Mouse (Mus musculus): ENCODE measurements around the gene Zfp655. TPM values are rescaled to one million over a fixed set of nuclear protein-coding genes. Genes with fewer than 3 reads are reported as not detected.
"Not testable (repeated sequence)": the region's sequence is repeated elsewhere in the genome, so short reads cannot be mapped to it uniquely, and the experiment has no call there.

The Zfp655 gene
- polyA plus RNA-seq, 1 experiment from 2014 or later: 37.4 TPM

DNA sequence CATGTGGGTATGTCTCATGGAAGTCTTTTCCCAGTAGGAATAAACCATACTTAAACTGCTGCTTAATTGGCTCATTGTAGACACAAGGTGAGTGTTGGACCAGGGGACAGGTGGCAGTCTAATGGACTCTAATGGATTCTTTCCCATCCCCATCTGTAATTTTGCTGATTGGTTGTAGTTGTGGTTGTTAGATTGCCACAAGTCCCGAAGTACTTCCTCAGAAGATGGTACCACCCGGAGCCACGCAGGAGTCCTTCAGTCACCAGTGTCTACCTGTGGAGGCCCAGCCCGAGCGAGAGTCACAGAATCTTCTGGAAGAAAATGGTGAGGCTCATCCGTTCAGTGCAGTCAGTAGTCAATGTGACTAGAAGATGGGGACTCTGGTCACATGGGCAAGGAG lies 24.1 kb upstream of the Zfp655 start:
- Histone ChIP-seq H3K4me3 (replicated peaks) (no peak overlapping the region), H3K9me3 (no peaks in the 10 kb centered on the region), H3K4me2 (no peak overlapping the region), H3K4me1 (peaks cover 21% of the 10 kb centered on the region), H3K27ac (no peak overlapping the region), H3K9ac (no peak overlapping the region), H3K36me3 (replicated peaks) (peaks cover 40% of the 10 kb centered on the region), H3K27me3 (no peaks in the 10 kb centered on the region)
- WGBS: 95% methylated on average over 6 of the region's 6 CpGs
- no peak for ATAC-seq (ENCODE audit: low FRiP score)

DNA sequence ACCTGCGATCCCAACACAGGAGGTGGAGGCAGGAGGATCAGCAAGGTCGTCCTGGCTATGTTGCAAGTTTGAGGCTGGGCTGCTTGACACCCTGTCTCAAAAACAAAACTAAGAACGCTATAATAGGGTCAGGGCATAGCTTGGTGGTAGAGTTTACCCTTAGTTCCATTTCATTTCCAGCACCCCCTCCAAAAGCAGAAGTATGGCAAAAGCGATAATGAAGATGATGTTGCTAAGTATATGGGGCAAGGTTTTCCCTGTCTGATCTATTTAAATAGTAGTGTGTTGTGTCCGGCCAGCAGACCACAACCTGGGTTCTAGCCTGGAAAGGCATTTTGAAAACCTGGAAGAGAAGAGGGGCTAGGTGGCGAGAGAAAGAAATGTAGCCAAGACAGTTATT lies 23.6 kb upstream of the Zfp655 start:
- H3K4me3 ChIP-seq (replicated peaks): no peak overlapping the region
- 90% methylated on average over 6 of the region's 6 CpGs for WGBS
- H3K4me2 ChIP-seq: no peak overlapping the region
- no peak overlapping the region for H3K9ac ChIP-seq
- no peak overlapping the region for H3K27ac ChIP-seq
- H3K9me3 ChIP-seq: no peaks in the 10 kb centered on the region
- peaks cover 46% of the 10 kb centered on the region for H3K36me3 ChIP-seq (replicated peaks)
- peaks cover 20% of the 10 kb centered on the region for H3K4me1 ChIP-seq
- H3K27me3 ChIP-seq: no peaks in the 10 kb centered on the region
- no peak for ATAC-seq (ENCODE audit: low FRiP score)

GRCm38 (mm10) chr5:145208391-145208790 lies 23.1 kb upstream of the Zfp655 start:
- Histone ChIP-seq H3K36me3 (replicated peaks) (peaks cover 50% of the 10 kb centered on the region), H3K4me1 (peaks cover 16% of the 10 kb centered on the region)
- not testable (repeated sequence) for H3K27ac ChIP-seq; H3K4me2 ChIP-seq; H3K27me3 ChIP-seq; H3K4me3 ChIP-seq (replicated peaks); H3K9ac ChIP-seq; H3K9me3 ChIP-seq; ATAC-seq (ENCODE audit: low FRiP score)
- 49% methylated on average over 11 of the region's 11 CpGs for WGBS

DNA sequence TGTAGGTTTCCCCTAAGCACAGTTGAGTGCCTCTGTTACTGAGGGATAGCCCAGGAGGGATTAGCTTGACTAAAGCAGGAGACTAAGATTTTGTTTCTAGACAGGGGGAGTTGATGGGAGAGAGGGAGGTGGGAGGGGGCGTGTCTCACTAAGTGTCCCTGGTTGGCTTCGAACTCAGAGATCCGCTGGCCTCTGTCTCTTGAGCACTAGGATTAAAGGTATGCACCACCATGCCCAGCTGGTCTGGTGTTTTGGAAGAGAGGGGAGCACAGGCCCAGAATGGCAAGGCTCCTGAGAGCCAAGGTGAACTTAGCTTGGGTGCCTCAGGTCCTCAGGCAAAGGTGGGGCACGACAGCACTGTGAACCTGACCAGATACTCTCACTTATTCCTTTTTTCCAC lies 20.2 kb upstream of the Zfp655 start:
- Histone ChIP-seq H3K4me1 (no peaks in the 10 kb centered on the region), H3K27me3 (no peaks in the 10 kb centered on the region), H3K4me3 (replicated peaks) (no peak overlapping the region), H3K36me3 (replicated peaks) (peaks cover 64% of the 10 kb centered on the region), H3K9me3 (no peaks in the 10 kb centered on the region), H3K27ac (no peak overlapping the region), H3K4me2 (no peak overlapping the region), H3K9ac (no peak overlapping the region)
- WGBS: 98% methylated on average over 4 of the region's 4 CpGs
- no peak for ATAC-seq (ENCODE audit: low FRiP score)

- H3K27me3 ChIP-seq: no peaks in the 10 kb centered on the region
- H3K9ac ChIP-seq: no peak overlapping the region
- H3K27ac ChIP-seq: no peak overlapping the region
- no peak overlapping the region for H3K4me3 ChIP-seq (replicated peaks)
- peaks cover 59% of the 10 kb centered on the region for H3K36me3 ChIP-seq (replicated peaks)
- H3K4me2 ChIP-seq: no peak overlapping the region
- no peaks in the 10 kb centered on the region for H3K9me3 ChIP-seq
- WGBS: 95% methylated on average over 4 of the region's 4 CpGs
- H3K4me1 ChIP-seq: no peaks in the 10 kb centered on the region
- ATAC-seq (ENCODE audit: low FRiP score): no peak
Measured at GRCm38 (mm10) chr5:145212216-145212615, 19.3 kb upstream of the Zfp655 start.

DNA sequence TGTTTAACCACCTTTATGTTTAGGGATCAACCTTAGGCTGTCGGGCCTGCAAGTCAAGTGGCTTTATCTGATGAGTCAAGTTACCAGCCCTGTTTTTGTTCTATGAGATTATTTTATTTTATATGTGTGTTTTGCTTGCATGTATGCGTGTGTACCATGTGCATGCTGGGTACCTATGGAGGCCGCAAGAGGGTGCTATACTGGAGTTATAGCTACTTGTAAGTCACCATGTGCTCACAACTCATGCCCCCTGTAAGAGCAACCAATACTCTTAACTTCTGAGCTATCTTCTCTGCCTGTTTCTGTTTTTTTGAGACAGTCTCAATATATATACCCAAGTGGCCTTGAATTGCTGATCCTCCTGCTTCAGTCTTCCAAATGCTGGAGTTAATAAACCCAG lies 18.0 kb upstream of the Zfp655 start:
- Histone ChIP-seq H3K4me3 (replicated peaks) (no peak overlapping the region), H3K4me1 (no peaks in the 10 kb centered on the region), H3K27ac (no peak overlapping the region), H3K27me3 (no peaks in the 10 kb centered on the region), H3K36me3 (replicated peaks) (peaks cover 58% of the 10 kb centered on the region), H3K9me3 (no peaks in the 10 kb centered on the region), H3K4me2 (no peak overlapping the region), H3K9ac (no peak overlapping the region)
- 91% methylated on average over 3 of the region's 3 CpGs for WGBS
- ATAC-seq (ENCODE audit: low FRiP score): no peak

DNA sequence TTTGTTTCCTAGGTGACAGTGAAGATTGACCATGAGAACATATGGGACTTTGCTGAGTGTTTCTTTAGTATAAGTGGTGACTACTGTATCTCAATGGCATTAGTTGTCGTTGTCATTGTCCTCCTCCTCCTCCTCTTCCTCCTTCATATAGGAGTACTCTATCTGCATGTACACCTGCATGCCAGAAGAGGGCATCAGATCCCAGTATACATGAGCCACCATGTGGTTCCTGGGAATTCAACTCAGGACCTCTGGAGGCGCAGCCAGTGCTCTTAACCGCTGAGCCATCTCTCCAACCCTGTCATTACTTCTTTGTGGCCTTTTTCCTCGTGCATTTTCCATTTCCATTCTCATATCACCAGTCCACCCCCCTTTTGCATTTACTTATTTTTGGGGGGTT lies 16.8 kb upstream of the Zfp655 start:
- 71% methylated on average over 4 of the region's 4 CpGs for WGBS
- H3K36me3 ChIP-seq (replicated peaks): peaks cover 65% of the 10 kb centered on the region

DNA sequence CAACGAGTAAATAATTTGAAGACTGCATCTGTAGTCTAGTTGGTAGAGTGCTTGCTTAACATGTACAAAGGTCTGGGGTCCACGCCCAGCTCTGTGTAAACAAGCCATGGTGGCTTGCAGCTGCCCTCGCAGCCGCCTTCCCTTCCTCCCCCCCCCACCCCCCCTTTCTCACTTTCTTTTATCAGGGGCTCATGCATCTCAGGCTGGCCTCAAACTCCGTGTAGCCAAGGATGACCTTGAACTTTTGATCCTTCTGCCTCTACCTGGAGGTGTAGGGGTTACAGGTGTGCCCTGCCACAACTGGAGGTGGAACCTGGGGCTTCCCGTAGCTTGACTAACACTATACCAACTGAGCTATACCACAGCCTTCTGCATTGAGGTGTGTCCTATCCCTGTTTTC lies 13.8 kb upstream of the Zfp655 start:
- Histone ChIP-seq H3K9me3 (no peaks in the 10 kb centered on the region), H3K9ac (no peak overlapping the region), H3K4me3 (replicated peaks) (no peak overlapping the region), H3K27me3 (no peaks in the 10 kb centered on the region), H3K27ac (no peak overlapping the region), H3K36me3 (replicated peaks) (peaks cover 64% of the 10 kb centered on the region), H3K4me1 (no peaks in the 10 kb centered on the region), H3K4me2 (no peak overlapping the region)
- WGBS: 85% methylated on average over 6 of the region's 6 CpGs
- ATAC-seq (ENCODE audit: low FRiP score): no peak

More for the DNA sequence above, 16.8 kb upstream of the Zfp655 start:
- no peaks in the 10 kb centered on the region for H3K27me3 ChIP-seq
- H3K4me2 ChIP-seq: no peak overlapping the region
- H3K9ac ChIP-seq: no peak overlapping the region
- H3K27ac ChIP-seq: no peak overlapping the region
- no peak overlapping the region for H3K4me3 ChIP-seq (replicated peaks)
- no peaks in the 10 kb centered on the region for H3K9me3 ChIP-seq
- H3K4me1 ChIP-seq: no peaks in the 10 kb centered on the region
- ATAC-seq (ENCODE audit: low FRiP score): no peak

DNA sequence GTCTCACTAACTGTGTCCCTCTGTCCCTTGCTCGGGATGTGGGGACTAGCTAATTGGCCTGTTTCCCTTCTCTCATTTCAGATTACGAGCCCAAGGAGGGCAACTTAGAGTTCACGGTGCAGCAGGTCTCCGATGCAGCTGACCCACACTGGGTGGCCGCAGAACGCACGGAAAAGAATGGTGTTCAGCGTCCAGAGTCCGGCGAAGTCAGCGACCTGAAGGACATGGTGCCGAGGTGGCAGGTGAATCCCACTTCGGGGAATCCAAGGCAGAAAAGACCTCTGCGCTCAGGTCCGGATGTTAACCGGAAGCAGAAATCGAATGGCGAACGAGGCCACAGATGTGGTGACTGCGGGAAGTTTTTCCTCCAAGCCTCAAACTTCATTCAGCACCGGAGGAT lies 13.3 kb upstream of the Zfp655 start:
- ATAC-seq (ENCODE audit: low FRiP score): no peak
- WGBS: 96% methylated on average over 21 of the region's 21 CpGs
- Histone ChIP-seq H3K9me3 (no peaks in the 10 kb centered on the region), H3K9ac (no peak overlapping the region), H3K36me3 (replicated peaks) (peaks cover 64% of the 10 kb centered on the region), H3K4me1 (no peaks in the 10 kb centered on the region), H3K4me3 (replicated peaks) (no peak overlapping the region), H3K27me3 (no peaks in the 10 kb centered on the region), H3K4me2 (no peak overlapping the region), H3K27ac (no peak overlapping the region)

GRCm38 (mm10) chr5:145218671-145219070 lies 12.8 kb upstream of the Zfp655 start:
- no peak overlapping the region for H3K27ac ChIP-seq
- H3K9ac ChIP-seq: no peak overlapping the region
- 95% methylated on average over 20 of the region's 20 CpGs for WGBS
- no peak overlapping the region for H3K4me2 ChIP-seq
- no peak for ATAC-seq (ENCODE audit: low FRiP score)
- no peak overlapping the region for H3K4me3 ChIP-seq (replicated peaks)
- no peaks in the 10 kb centered on the region for H3K27me3 ChIP-seq
- H3K36me3 ChIP-seq (replicated peaks): peaks cover 62% of the 10 kb centered on the region
- no peaks in the 10 kb centered on the region for H3K4me1 ChIP-seq
- no peaks in the 10 kb centered on the region for H3K9me3 ChIP-seq

GRCm38 (mm10) chr5:145219981-145220380 lies 11.5 kb upstream of the Zfp655 start:
- H3K27ac ChIP-seq: no peak overlapping the region
- 92% methylated on average over 8 of the region's 8 CpGs for WGBS
- H3K9me3 ChIP-seq: no peaks in the 10 kb centered on the region
- H3K4me2 ChIP-seq: no peak overlapping the region
- H3K4me3 ChIP-seq (replicated peaks): no peak overlapping the region
- ATAC-seq (ENCODE audit: low FRiP score): no peak
- H3K27me3 ChIP-seq: no peaks in the 10 kb centered on the region
- no peaks in the 10 kb centered on the region for H3K4me1 ChIP-seq
- no peak overlapping the region for H3K9ac ChIP-seq
- H3K36me3 ChIP-seq (replicated peaks): peaks cover 51% of the 10 kb centered on the region

GRCm38 (mm10) chr5:145222840-145223239 lies 8.7 kb upstream of the Zfp655 start:
- peaks cover 51% of the 10 kb centered on the region for H3K36me3 ChIP-seq (replicated peaks)
- no peak for ATAC-seq (ENCODE audit: low FRiP score)
- WGBS: 91% methylated on average over 5 of the region's 5 CpGs
- H3K9me3 ChIP-seq: no peaks in the 10 kb centered on the region
- no peak overlapping the region for H3K4me3 ChIP-seq (replicated peaks)
- no peak overlapping the region for H3K9ac ChIP-seq
- H3K27me3 ChIP-seq: no peaks in the 10 kb centered on the region
- no peak overlapping the region for H3K4me2 ChIP-seq
- no peak overlapping the region for H3K27ac ChIP-seq
- H3K4me1 ChIP-seq: no peaks in the 10 kb centered on the region

GRCm38 (mm10) chr5:145223395-145223794 lies 8.1 kb upstream of the Zfp655 start:
- Histone ChIP-seq H3K9ac (no peak overlapping the region), H3K4me1 (no peaks in the 10 kb centered on the region), H3K27ac (no peak overlapping the region), H3K27me3 (no peaks in the 10 kb centered on the region), H3K4me2 (no peak overlapping the region), H3K36me3 (replicated peaks) (peaks cover 47% of the 10 kb centered on the region), H3K9me3 (no peaks in the 10 kb centered on the region), H3K4me3 (replicated peaks) (no peak overlapping the region)
- no peak for ATAC-seq (ENCODE audit: low FRiP score)
- WGBS: 87% methylated on average over 12 of the region's 12 CpGs

- Histone ChIP-seq H3K9me3 (no peaks in the 10 kb centered on the region), H3K36me3 (replicated peaks) (peaks cover 18% of the 10 kb centered on the region), H3K27ac (no peak overlapping the region), H3K9ac (no peak overlapping the region), H3K27me3 (0 out of 2 replicates have a peak, but pooled peaks cover 3% of the 10 kb centered on the region), H3K4me1 (peaks cover 6% of the 10 kb centered on the region), H3K4me3 (replicated peaks) (no peak overlapping the region), H3K4me2 (no peak overlapping the region)
- WGBS: 60% methylated on average over 2 of the region's 2 CpGs
- no peak for ATAC-seq (ENCODE audit: low FRiP score)
Measured at GRCm38 (mm10) chr5:145226453-145226852, 5.1 kb upstream of the Zfp655 start.

Measured in forebrain, embryonic 12.5 days (tissue).